Mouse (Mus musculus) MEL (cell line): ENCODE results near the gene Lrrc25. TPM values are rescaled to one million over a fixed set of nuclear protein-coding genes. Genes with fewer than 3 reads are reported as not detected.

Source experiments
- DNase-seq: peaks from one replicate; pipeline ENCODE4 v3.0.0; 2011; ENCODE audit warnings: low read depth, low spot score
- H3K27ac ChIP-seq: 2 replicates; pipeline ENCODE4 v1.5.1; 2012; ENCODE audit warnings: low read depth, mild to moderate bottlenecking, control low read depth, low read length, moderate library complexity; ENCODE audit not compliant: control insufficient read depth
- H3K27me3 ChIP-seq, 2 experiments: fragments of 150-350 bp in 1 of 2; sonication (generic) in 1 of 2; 2 replicates each; pipeline ENCODE4 v1.6.1; 2012; ENCODE audit warnings: low read length in 2 of 2, mild to moderate bottlenecking in 2 of 2, improper control_type of control experiment in 1 of 2, moderate library complexity in 1 of 2; ENCODE audit not compliant: insufficient read depth in 2 of 2, control insufficient read depth in 1 of 2
- H3K36me3 ChIP-seq, 2 experiments: 2 replicates each; pipeline ENCODE4 v1.6.1; 2012 to 2014; ENCODE audit warnings: low read length in 2 of 2, improper control_type of control experiment in 1 of 2, inconsistent platforms in 1 of 2, mild to moderate bottlenecking in 1 of 2; ENCODE audit not compliant: insufficient read depth in 2 of 2, control insufficient read depth in 1 of 2
- H3K4me1 ChIP-seq, 2 experiments: fragments of 150-350 bp in 1 of 2; sonication (generic) in 1 of 2; 2 replicates each; pipeline ENCODE4 v1.6.1; 2012; ENCODE audit warnings: low read length in 2 of 2, improper control_type of control experiment in 1 of 2, mild to moderate bottlenecking in 1 of 2; ENCODE audit not compliant: insufficient read depth in 2 of 2, control insufficient read depth in 1 of 2
- H3K4me3 ChIP-seq, 2 experiments: fragments of 150-350 bp in 1 of 2; sonication (generic) in 1 of 2; 2 replicates each; pipeline ENCODE4 v1.5.1; 2012; ENCODE audit warnings: low read depth in 2 of 2, low read length in 2 of 2, mild to moderate bottlenecking in 2 of 2, moderate library complexity in 2 of 2, control low read depth in 1 of 2, improper control_type of control experiment in 1 of 2; ENCODE audit not compliant: control insufficient read depth in 1 of 2, insufficient read depth in 1 of 2
- H3K79me2 ChIP-seq: 2 replicates; pipeline ENCODE4 v1.6.1; 2012; ENCODE audit warnings: mild to moderate bottlenecking, low read length, moderate library complexity; ENCODE audit not compliant: control insufficient read depth, poor library complexity, insufficient read depth
- H3K9ac ChIP-seq: 2 replicates; pipeline ENCODE4 v1.6.1; 2012; ENCODE audit warnings: low read depth, mild to moderate bottlenecking, control low read depth, low read length, moderate library complexity; ENCODE audit not compliant: control insufficient read depth, poor library complexity, severe bottlenecking
- H3K9me3 ChIP-seq: fragments of 150-350 bp; sonication (generic); replicated peaks from 2 replicates; pipeline ENCODE4 v1.6.1; 2012; ENCODE audit warnings: mild to moderate bottlenecking, low read length, improper control_type of control experiment, moderate library complexity; ENCODE audit not compliant: insufficient read depth
- CHD1 ChIP-seq: IDR thresholded peaks from 2 replicates; pipeline ENCODE4 v1.6.1; 2012; ENCODE audit warnings: low read depth, mild to moderate bottlenecking, inconsistent platforms, low read length, improper control_type of control experiment
- CHD2 ChIP-seq: IDR thresholded peaks from 2 replicates; pipeline ENCODE4 v1.6.1; 2011; ENCODE audit warnings: low read length, improper control_type of control experiment
- CTCF ChIP-seq, 3 experiments: IDR thresholded peaks in 2 of 3; conservative IDR thresholded peaks in 1 of 3; 2 replicates each; pipeline ENCODE4 v1.5.1; 2011 to 2012; ENCODE audit warnings: low read length in 3 of 3, low read depth in 2 of 3, mild to moderate bottlenecking in 2 of 3, improper control_type of control experiment in 1 of 3, inconsistent platforms in 1 of 3, mixed read lengths in 1 of 3, moderate library complexity in 1 of 3; ENCODE audit not compliant: control insufficient read depth in 1 of 3, insufficient read depth in 1 of 3, poor library complexity in 1 of 3, severe bottlenecking in 1 of 3
- ELF1 ChIP-seq: IDR thresholded peaks from 2 replicates; pipeline ENCODE4 v1.6.1; 2014; ENCODE audit warnings: low read depth, mild to moderate bottlenecking, inconsistent platforms, low read length, improper control_type of control experiment, moderate library complexity
- EP300 ChIP-seq, 2 experiments: IDR thresholded peaks; 2 replicates each; pipeline ENCODE4 v1.6.1; 2011; ENCODE audit warnings: improper control_type of control experiment in 2 of 2, low read length in 2 of 2, low read depth in 1 of 2, mild to moderate bottlenecking in 1 of 2
- ETS1 ChIP-seq: IDR thresholded peaks from 2 replicates; pipeline ENCODE4 v1.6.1; 2012; ENCODE audit warnings: low read depth, mild to moderate bottlenecking, inconsistent platforms, low read length, improper control_type of control experiment, moderate library complexity
- HCFC1 ChIP-seq: IDR thresholded peaks from 2 replicates; pipeline ENCODE4 v1.6.1; 2012; ENCODE audit warnings: low read depth, mild to moderate bottlenecking, inconsistent platforms, low read length, improper control_type of control experiment, moderate library complexity
- JUND ChIP-seq: IDR thresholded peaks from 2 replicates; pipeline ENCODE4 v1.6.1; 2011; ENCODE audit warnings: low read depth, mild to moderate bottlenecking, improper control_type of control experiment, low read length
- MAFK ChIP-seq: IDR thresholded peaks from 2 replicates; pipeline ENCODE4 v1.6.1; 2011; ENCODE audit warnings: low read depth, mild to moderate bottlenecking, low read length, improper control_type of control experiment, borderline replicate concordance
- MAZ ChIP-seq: IDR thresholded peaks from 2 replicates; pipeline ENCODE4 v1.6.1; 2012; ENCODE audit warnings: low read depth, mild to moderate bottlenecking, inconsistent platforms, low read length, improper control_type of control experiment
- MEF2A ChIP-seq: IDR thresholded peaks from 2 replicates; pipeline ENCODE4 v1.6.1; 2014; ENCODE audit warnings: low read depth, mild to moderate bottlenecking, inconsistent platforms, low read length, improper control_type of control experiment; ENCODE audit not compliant: poor library complexity, insufficient replicate concordance, severe bottlenecking; ENCODE audit errors: extremely low read depth
- MXI1 ChIP-seq: IDR thresholded peaks from 2 replicates; pipeline ENCODE4 v1.6.1; 2011; ENCODE audit warnings: mild to moderate bottlenecking, low read depth, low read length, improper control_type of control experiment
- MYB ChIP-seq: IDR thresholded peaks from 2 replicates; pipeline ENCODE4 v1.6.1; 2011; ENCODE audit warnings: mild to moderate bottlenecking, low read depth, low read length, improper control_type of control experiment
- MYC ChIP-seq: IDR thresholded peaks from 2 replicates; pipeline ENCODE4 v1.6.1; 2011; ENCODE audit warnings: low read depth, mild to moderate bottlenecking, low read length, improper control_type of control experiment, moderate library complexity
- NELFE ChIP-seq: IDR thresholded peaks from 2 replicates; pipeline ENCODE4 v1.6.1; 2011; ENCODE audit warnings: low read depth, low read length, improper control_type of control experiment
- POLR2A ChIP-seq, 2 experiments: IDR thresholded peaks; 2 replicates each; pipeline ENCODE4 v1.6.1; 2011 to 2012; ENCODE audit warnings: low read length in 2 of 2, mild to moderate bottlenecking in 2 of 2, control low read depth in 1 of 2, improper control_type of control experiment in 1 of 2, low read depth in 1 of 2, moderate library complexity in 1 of 2; ENCODE audit not compliant: control insufficient read depth in 1 of 2, insufficient read depth in 1 of 2, poor library complexity in 1 of 2
- SIN3A ChIP-seq: IDR thresholded peaks from 2 replicates; pipeline ENCODE4 v1.6.1; 2012; ENCODE audit warnings: low read length, improper control_type of control experiment, inconsistent platforms
- TBP ChIP-seq: IDR thresholded peaks from 2 replicates; pipeline ENCODE4 v1.8.0; 2011; ENCODE audit warnings: low read depth, low read length, improper control_type of control experiment
- ZNF384 ChIP-seq: IDR thresholded peaks from 2 replicates; pipeline ENCODE4 v1.6.1; 2012; ENCODE audit warnings: low read depth, mild to moderate bottlenecking, inconsistent platforms, low read length, improper control_type of control experiment
- polyA plus RNA-seq, 2 experiments: library from polyadenylated mRNA; stranded (reverse) in 1 of 2; unstranded in 1 of 2; fragments of >175 nt in 1 of 2; fragments of >200 nt in 1 of 2; gene quantifications; 2 replicates each; pipeline versions ENCODE4 v1.2.1 to v1.2.4; 2012; ENCODE audit warnings: low replicate concordance in 2 of 2, low read depth in 1 of 2; ENCODE audit not compliant: insufficient read length in 2 of 2, insufficient read depth in 1 of 2, missing spikeins in 1 of 2
- total RNA-seq: library from RNA; depleted of rRNA; stranded (reverse); fragments of 300-350 nt; gene quantifications from 2 replicates; pipeline ENCODE4 v1.2.3, GENCODE M21; 2012

The Lrrc25 gene
- total and polyA plus RNA-seq, 3 experiments = 0.39 to 1.1 TPM; not detected in 1

DNA sequence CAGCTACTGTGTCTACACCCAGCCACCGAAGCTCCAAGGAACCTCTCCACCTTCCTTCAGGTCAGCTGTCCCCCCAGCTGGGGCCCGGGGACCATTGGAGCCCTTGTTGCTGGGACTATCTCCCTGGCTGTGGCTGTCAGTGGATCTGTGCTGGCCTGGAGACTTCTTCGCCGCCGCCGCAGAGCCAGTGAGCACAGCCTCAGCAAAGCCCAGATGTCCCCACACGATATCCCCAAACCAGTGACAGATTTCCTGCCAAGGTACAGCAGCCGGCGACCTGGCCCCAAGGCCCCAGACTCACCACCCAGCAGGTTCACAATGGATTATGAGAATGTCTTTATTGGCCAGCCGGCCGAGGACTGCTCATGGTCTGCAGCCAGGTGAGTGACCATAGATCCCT lies 2.0 kb downstream of the Lrrc25 start (continued):
- no peak for TF ChIP-seq CHD1
- TF ChIP-seq, all 39 proteins: peak for 3

DNA sequence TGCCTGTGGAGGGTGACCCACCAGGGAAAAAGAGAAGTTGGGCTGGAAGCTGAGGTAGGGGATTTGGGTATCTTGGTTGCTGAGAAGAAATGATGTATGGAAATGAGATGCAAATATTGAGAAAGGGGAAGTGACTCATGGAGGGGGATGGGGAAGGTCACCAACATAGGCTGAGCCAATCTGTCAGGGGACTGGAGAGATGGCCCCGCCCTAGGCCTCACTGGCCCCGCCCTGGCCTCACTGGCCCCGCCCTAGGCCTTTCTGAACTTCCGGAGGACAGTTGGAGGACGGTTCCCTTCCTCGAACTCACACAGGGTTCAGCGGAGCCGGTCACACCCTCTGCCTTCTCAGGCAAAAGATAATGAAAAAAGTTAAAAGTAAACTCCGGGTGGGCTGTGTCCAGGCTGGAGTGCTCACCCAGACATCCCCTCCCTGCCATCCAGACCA lies 3.0 kb downstream of the Lrrc25 start:
- Histone ChIP-seq H3K4me3 (peak overlapping the region; percentile 43 to 54), H3K27me3 (no peaks in the 10 kb centered on the region), H3K79me2 (no peaks in the 10 kb centered on the region), H3K36me3 (peaks cover 0 to 18% of the 10 kb centered on the region in 2 experiments; a peak in 2 of 4 replicates)
- TF ChIP-seq HCFC1 (peak; percentile 67), NELFE (peak; percentile 72), CTCF (IDR thresholded peaks at IDR 0.05 in 2 of 3, conservative IDR thresholded peaks at IDR 0.05 in 1 of 3; ENCODE audit: control insufficient read depth in 1 of 3, insufficient read depth in 1 of 3, low read depth in 2 of 3, low read length in 3 of 3, poor library complexity in 1 of 3, severe bottlenecking in 1 of 3) (no peak), CHD2 (peak; percentile 71), EP300 (IDR thresholded peaks at IDR 0.05; ENCODE audit: low read depth in 1 of 2, low read length in 2 of 2) (peak; percentile 32 to 44; a peak in 3 of 4 replicates), ZNF384 (no peak), TBP (peak; percentile 27; the same call in 1 of the 2 replicates), JUND (peak; percentile 80; the same call in 1 of the 2 replicates), MYC (peak; percentile 37; the same call in 1 of the 2 replicates), SIN3A (peak; percentile 64), MXI1 (peak; percentile 12; the same call in 1 of the 2 replicates), ETS1 (peak; percentile 85), CHD1 (no peak), POLR2A (IDR thresholded peaks at IDR 0.05; ENCODE audit: control insufficient read depth in 1 of 2, insufficient read depth in 1 of 2, low read depth in 1 of 2, low read length in 2 of 2, poor library complexity in 1 of 2) (peak in 1 of 2 experiments; percentile 78; a peak in 2 of 4 replicates), MEF2A (no peak), MAFK (0 out of 2 replicates have a peak, but pooled peaks have one; percentile 5), ELF1 (0 out of 2 replicates have a peak, but pooled peaks have one; percentile 23), MYB (0 out of 2 replicates have a peak, but pooled peaks have one; percentile 20), MAZ (peak; percentile 64; the same call in 1 of the 2 replicates)
- TF ChIP-seq, all 39 proteins: peak for 15
- Histone ChIP-seq H3K9me3 (no peaks in the 10 kb centered on the region), H3K9ac (peak overlapping the region; percentile 70), H3K4me1 (peaks cover 7 to 46% of the 10 kb centered on the region in 2 experiments), H3K27ac (peak overlapping the region; percentile 83)
- peak; percentile 98 for DNase-seq
